Mouse (Mus musculus) liver, postnatal 0 days (tissue): ENCODE data around the gene Epo. TPM values are rescaled to one million over a fixed set of nuclear protein-coding genes. Genes with fewer than 3 reads are reported as not detected.
A peak's percentile ranks its signal among the peaks of the same experiment; 100 is the strongest.

Experiments
- ATAC-seq: fragments of 200-750 bp; cut with Nextera tagmentation; 2 replicates; pipeline ENCODE4 v1.8.0; 2017; ENCODE audit warnings: mild to moderate bottlenecking, moderate library complexity
- DNase-seq: peaks from one replicate; pipeline ENCODE4 v3.0.0-alpha.2; 2016
- H3K27ac ChIP-seq: fragments of 300-500 bp; sonication (generic); 2 replicates; pipeline ENCODE4 v1.5.1; 2014; ENCODE audit warnings: antibody characterized with exemption, moderate library complexity, mild to moderate bottlenecking, low read depth
- H3K27me3 ChIP-seq: fragments of 300-500 bp; sonication (generic); 2 replicates; pipeline ENCODE4 v1.6.1; 2014; ENCODE audit warnings: low read length, control low read depth, mixed read lengths; ENCODE audit not compliant: insufficient read depth
- H3K36me3 ChIP-seq: fragments of 300-500 bp; sonication (generic); replicated peaks from 2 replicates; pipeline ENCODE4 v1.6.1; 2014; ENCODE audit warnings: mild to moderate bottlenecking, control low read depth, low read length, moderate library complexity, mixed read lengths; ENCODE audit not compliant: insufficient read depth
- H3K4me1 ChIP-seq: fragments of 300-500 bp; sonication (generic); 2 replicates; pipeline ENCODE4 v1.6.1; 2014; ENCODE audit warnings: antibody characterized with exemption, mild to moderate bottlenecking, control low read depth; ENCODE audit not compliant: insufficient read depth
- H3K4me2 ChIP-seq: fragments of 300-500 bp; sonication (generic); 2 replicates; pipeline ENCODE4 v1.6.1; 2014; ENCODE audit warnings: low read depth, mild to moderate bottlenecking, low read length, moderate library complexity, mixed read lengths
- H3K4me3 ChIP-seq: fragments of 300-500 bp; sonication (generic); 2 replicates; pipeline ENCODE4 v1.5.1; 2014; ENCODE audit warnings: low read depth, low read length
- H3K9ac ChIP-seq: fragments of 300-500 bp; sonication (generic); replicated peaks from 2 replicates; pipeline ENCODE4 v1.6.1; 2014; ENCODE audit warnings: mild to moderate bottlenecking, moderate library complexity
- H3K9me3 ChIP-seq: fragments of 300-500 bp; sonication (generic); 2 replicates; pipeline ENCODE4 v1.6.1; 2016; ENCODE audit warnings: mild to moderate bottlenecking, control low read depth, low read length, mixed read lengths
- CTCF ChIP-seq: sonication (generic); IDR thresholded peaks from 2 replicates; pipeline ENCODE4 v1.5.1; 2016; ENCODE audit warnings: antibody characterized with exemption, low read depth
- EP300 ChIP-seq: IDR thresholded peaks from 2 replicates; pipeline ENCODE4 v1.6.1; 2016; ENCODE audit warnings: antibody characterized with exemption, low read depth, mild to moderate bottlenecking
- WGBS: fragments of 180-500 bp; shearing (Covaris S2); extraction: QIAGEN DNeasy Blood & Tissue Kit; methylation state at CpG from one replicate; pipeline ENCODE4 v1.1.7; 2014; ENCODE audit not compliant: insufficient replicate concordance; 5-methylcytosine and 5-hydroxymethylcytosine counted together
- polyA plus RNA-seq: library from polyadenylated mRNA; unstranded; fragments of >200 nt; fragmentation: Nextera tagmentation; extraction: Ambion mirVana; gene quantifications from 2 replicates; pipeline ENCODE4 v1.2.1, GENCODE M21; 2015

Gene Epo
- polyA plus RNA-seq, 1 experiment from 2014 or later, result 0.26 TPM

GRCm38 (mm10) chr5:137553898-137554297 is 20.9 kb upstream of the Epo start:
- Histone ChIP-seq H3K4me3 (no peak overlapping the region), H3K9me3 (no peaks in the 10 kb centered on the region), H3K4me2 (peak overlapping the region; percentile 26; the same call in 1 of the 2 replicates), H3K4me1 (peaks cover 8% of the 10 kb centered on the region), H3K9ac (no peak overlapping the region), H3K36me3 (no peaks in the 10 kb centered on the region), H3K27me3 (peaks cover 20% of the 10 kb centered on the region), H3K27ac (no peak overlapping the region)
- DNase-seq, result no peak
- no peak for ATAC-seq
- TF ChIP-seq EP300 (no peak), CTCF (no peak)
- WGBS, result 49% methylated on average over 11 of the region's 11 CpGs

- TF ChIP-seq CTCF (no peak), EP300 (no peak)
- Histone ChIP-seq H3K4me1 (peaks cover 8% of the 10 kb centered on the region), H3K4me3 (no peak within 1 kb of the TSS), H3K36me3 (no peaks in the 10 kb centered on the region), H3K4me2 (peak within 1 kb of the TSS; percentile 47), H3K27me3 (peaks cover 20% of the 10 kb centered on the region), H3K9me3 (no peaks in the 10 kb centered on the region), H3K9ac (no peak within 1 kb of the TSS), H3K27ac (no peak within 1 kb of the TSS)
- ATAC-seq (peak; percentile 80), DNase-seq (peak; percentile 80)
- WGBS, result 2% methylated on average over 37 of the region's 37 CpGs
Observed at GRCm38 (mm10) chr5:137553411-137553837, 20.4 kb upstream of the Epo start, which contains the start of gene Actl6b. Actl6b (plus strand) TSS chr5:137553517.

GRCm38 (mm10) chr5:137553000-137553399 is 20.0 kb upstream of the Epo start:
- no peak overlapping the region for H3K9ac ChIP-seq
- peaks cover 20% of the 10 kb centered on the region for H3K27me3 ChIP-seq
- H3K9me3 ChIP-seq, result no peaks in the 10 kb centered on the region
- H3K4me3 ChIP-seq, result no peak overlapping the region
- H3K27ac ChIP-seq, result no peak overlapping the region
- 27% methylated on average over 6 of the region's 6 CpGs for WGBS
- ATAC-seq (no peak), DNase-seq (no peak)
- H3K36me3 ChIP-seq, result no peaks in the 10 kb centered on the region
- H3K4me2 ChIP-seq, result peak overlapping the region; percentile 47; the same call in 1 of the 2 replicates
- TF ChIP-seq CTCF, result no peak
- no peak for TF ChIP-seq EP300
- peaks cover 8% of the 10 kb centered on the region for H3K4me1 ChIP-seq

- no peak overlapping the region for H3K9ac ChIP-seq
- H3K27me3 ChIP-seq, result peaks cover 20% of the 10 kb centered on the region
- no peaks in the 10 kb centered on the region for H3K9me3 ChIP-seq
- no peak overlapping the region for H3K27ac ChIP-seq
- ATAC-seq (no peak), DNase-seq (no peak)
- peaks cover 8% of the 10 kb centered on the region for H3K4me1 ChIP-seq
- 55% methylated on average over 5 of the region's 5 CpGs for WGBS
- H3K4me2 ChIP-seq, result no peak overlapping the region
- H3K4me3 ChIP-seq, result no peak overlapping the region
- no peaks in the 10 kb centered on the region for H3K36me3 ChIP-seq
- no peak for TF ChIP-seq EP300
- peak; percentile 52 for TF ChIP-seq CTCF
Observed at GRCm38 (mm10) chr5:137551119-137551518, 18.1 kb upstream of the Epo start.

- H3K9ac ChIP-seq, result no peak overlapping the region
- no peak overlapping the region for H3K4me2 ChIP-seq
- H3K4me3 ChIP-seq, result no peak overlapping the region
- ATAC-seq, result no peak
- H3K9me3 ChIP-seq, result no peaks in the 10 kb centered on the region
- 80% methylated on average over 2 of the region's 2 CpGs for WGBS
- DNase-seq, result no peak
- H3K27me3 ChIP-seq, result peaks cover 17% of the 10 kb centered on the region
- TF ChIP-seq EP300, result no peak
- no peak for TF ChIP-seq CTCF
- H3K36me3 ChIP-seq, result no peaks in the 10 kb centered on the region
- peaks cover 8% of the 10 kb centered on the region for H3K4me1 ChIP-seq
- no peak overlapping the region for H3K27ac ChIP-seq
Observed at GRCm38 (mm10) chr5:137549840-137550239, 16.8 kb upstream of the Epo start.

GRCm38 (mm10) chr5:137545596-137545995 is 12.6 kb upstream of the Epo start:
- 71% methylated on average over 4 of the region's 4 CpGs for WGBS
- ATAC-seq (no peak), DNase-seq (no peak)
- H3K4me3 ChIP-seq, result no peak overlapping the region
- TF ChIP-seq EP300 (no peak), CTCF (no peak)
- H3K27me3 ChIP-seq, result no peaks in the 10 kb centered on the region
- H3K9me3 ChIP-seq, result no peaks in the 10 kb centered on the region
- H3K36me3 ChIP-seq, result no peaks in the 10 kb centered on the region
- no peak overlapping the region for H3K4me2 ChIP-seq
- no peak overlapping the region for H3K27ac ChIP-seq
- H3K9ac ChIP-seq, result no peak overlapping the region
- no peaks in the 10 kb centered on the region for H3K4me1 ChIP-seq

- TF ChIP-seq CTCF (no peak), EP300 (no peak)
- Histone ChIP-seq H3K9ac (no peak overlapping the region), H3K4me1 (no peaks in the 10 kb centered on the region), H3K4me3 (no peak overlapping the region), H3K27me3 (no peaks in the 10 kb centered on the region), H3K4me2 (no peak overlapping the region), H3K9me3 (no peaks in the 10 kb centered on the region), H3K27ac (no peak overlapping the region), H3K36me3 (no peaks in the 10 kb centered on the region)
- 68% methylated on average over 6 of the region's 6 CpGs for WGBS
- ATAC-seq (no peak), DNase-seq (no peak)
Observed at GRCm38 (mm10) chr5:137544926-137545325, 11.9 kb upstream of the Epo start.
